Mouse (Mus musculus) bone marrow macrophage, adult 2 months (primary cell): ENCODE results near the gene Draxin.

ENCODE experiments used
- CTCF ChIP-seq: IDR thresholded peaks from 2 replicates; pipeline ENCODE4 v1.5.1; 2012; ENCODE audit warnings: low read depth, mild to moderate bottlenecking, low read length, moderate library complexity
- POLR2A ChIP-seq: IDR thresholded peaks from 2 replicates; pipeline ENCODE4 v1.6.1; 2012; ENCODE audit warnings: mild to moderate bottlenecking, low read depth, low read length, borderline replicate concordance

DNA sequence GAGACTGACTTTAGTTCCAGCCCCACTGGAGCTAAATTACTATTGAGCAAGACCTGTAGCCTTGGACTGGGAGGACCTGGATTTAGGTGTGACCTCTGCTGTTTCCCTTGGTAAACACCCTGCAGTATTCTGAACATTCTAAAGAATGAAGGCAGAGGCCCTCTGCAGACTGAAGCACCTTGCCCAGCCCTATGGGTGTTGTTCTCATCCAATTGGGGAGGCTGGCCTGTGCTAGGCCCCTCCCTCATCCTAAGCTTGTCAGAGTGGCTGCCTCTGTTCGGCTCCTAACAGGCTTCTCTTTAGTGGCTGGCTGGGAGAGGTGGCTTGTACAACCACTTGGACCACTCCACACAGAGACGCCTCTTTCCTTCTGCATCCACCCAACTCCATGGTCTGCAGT lies 77.5 kb downstream of the Draxin start:
- TF ChIP-seq POLR2A (no peak), CTCF (no peak)
